Mouse (Mus musculus) kidney, embryonic 16.5 days (tissue): ENCODE data around the gene Arg1. TPM values are rescaled to one million over a fixed set of nuclear protein-coding genes. Genes with fewer than 3 reads are reported as not detected.
A peak's percentile ranks its signal among the peaks of the same experiment; 100 is the strongest.

Source experiments
- ATAC-seq: fragments of 200-750 bp; cut with Nextera tagmentation; 2 replicates; pipeline ENCODE4 v1.8.0; 2017; ENCODE audit warnings: moderate TSS enrichment; ENCODE audit not compliant: low FRiP score, low TSS enrichment
- H3K27ac ChIP-seq: fragments of 300-500 bp; sonication (generic); 2 replicates; pipeline ENCODE4 v1.5.1; 2014; ENCODE audit warnings: low read length
- H3K27me3 ChIP-seq: fragments of 300-500 bp; sonication (generic); 2 replicates; pipeline ENCODE4 v1.6.1; 2014; ENCODE audit warnings: low read length, control low read depth, mixed read lengths; ENCODE audit not compliant: insufficient read depth
- H3K36me3 ChIP-seq: fragments of 300-500 bp; sonication (generic); 2 replicates; pipeline ENCODE4 v1.6.1; 2014; ENCODE audit warnings: low read length, control low read depth, mixed read lengths; ENCODE audit not compliant: insufficient read depth
- H3K4me1 ChIP-seq: fragments of 300-500 bp; sonication (generic); 2 replicates; pipeline ENCODE4 v1.6.1; 2014; ENCODE audit warnings: low read length, control low read depth, mixed read lengths; ENCODE audit not compliant: insufficient read depth
- H3K4me2 ChIP-seq: fragments of 300-500 bp; sonication (generic); replicated peaks from 2 replicates; pipeline ENCODE4 v1.6.1; 2014; ENCODE audit warnings: low read depth, low read length
- H3K4me3 ChIP-seq: fragments of 300-500 bp; sonication (generic); 2 replicates; pipeline ENCODE4 v1.5.1; 2014; ENCODE audit warnings: mild to moderate bottlenecking, low read length
- H3K9ac ChIP-seq: fragments of 300-500 bp; sonication (generic); replicated peaks from 2 replicates; pipeline ENCODE4 v1.6.1; 2014; ENCODE audit warnings: low read length
- H3K9me3 ChIP-seq: fragments of 300-500 bp; sonication (generic); 2 replicates; pipeline ENCODE4 v1.6.1; 2016; ENCODE audit warnings: low read length, control low read depth
- WGBS: fragments of 180-500 bp; shearing (Covaris S2); extraction: QIAGEN DNeasy Blood & Tissue Kit; methylation state at CpG from one replicate; pipeline ENCODE4 v1.1.7; 2014; 5-methylcytosine and 5-hydroxymethylcytosine counted together
- microRNA-seq: library from miRNA; unstranded; fragments of <30 nt; microRNA quantifications from one replicate; pipeline ENCODE4, GENCODE M21; 2016
- polyA plus RNA-seq: library from polyadenylated mRNA; unstranded; fragments of >200 nt; fragmentation: Nextera tagmentation; extraction: Ambion mirVana; gene quantifications from 2 replicates; pipeline ENCODE4 v1.2.1, GENCODE M21; 2015

The Arg1 gene
- polyA plus RNA-seq, 1 experiment from 2014 or later: 3.1 TPM

DNA sequence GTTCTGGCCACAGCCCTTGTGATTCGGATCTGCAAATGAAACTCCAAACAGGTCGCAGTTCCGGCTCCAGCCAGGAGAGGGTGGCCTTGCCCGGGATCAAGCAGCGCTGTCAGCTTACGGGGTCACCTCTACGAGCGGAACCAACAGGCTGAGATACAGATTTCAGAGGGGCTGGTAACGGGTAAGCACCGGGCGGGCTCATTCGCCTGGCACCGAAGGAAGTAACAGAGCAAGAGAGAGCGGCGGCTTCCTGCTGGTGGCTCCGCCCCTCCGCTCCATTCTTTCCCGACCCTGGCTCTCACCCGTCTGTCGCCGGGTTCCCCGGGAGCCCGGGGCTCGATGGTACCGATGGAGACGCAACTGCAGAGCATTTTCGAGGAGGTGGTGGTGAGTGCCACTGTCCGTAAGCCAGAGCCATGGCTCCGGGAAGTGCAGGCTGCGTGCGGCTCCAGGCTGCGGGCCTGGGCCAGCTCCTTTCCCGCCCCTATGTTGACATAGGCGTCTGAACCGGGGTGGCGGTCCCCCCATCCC lies 57.5 kb downstream of the Arg1 start, which contains the start of gene Med23:
Med23 (plus strand) TSS at position 227 of the 531 bp plus-strand sequence.
- Histone ChIP-seq H3K9ac (peak within 1 kb of the TSS; percentile 87), H3K27me3 (no peaks in the 10 kb centered on the region), H3K9me3 (no peaks in the 10 kb centered on the region), H3K4me3 (peak within 1 kb of the TSS; percentile 76), H3K36me3 (peaks cover 25% of the 10 kb centered on the region), H3K4me2 (peak within 1 kb of the TSS; percentile 62), H3K4me1 (no peaks in the 10 kb centered on the region), H3K27ac (no peak within 1 kb of the TSS)
- WGBS: under 1% methylated on average over 36 of the region's 36 CpGs
- ATAC-seq: peak; percentile 100

Small RNA genes lying within 50 kb of the gene (microRNA-seq; reads per million reads assigned to microRNA genes)
- not detected for gene Mir6905

Other genes starting within 250 kb of the Arg1 start
- gene Enpp1, start 215.3 kb downstream of the Arg1 start, polyA plus RNA-seq: 4.6 and 5.0 TPM in 2 replicates
- gene Enpp3, start 84.7 kb downstream of the Arg1 start, polyA plus RNA-seq: 4.4 and 6.7 TPM in 2 replicates
- 24.0 and 26.6 TPM in 2 replicates for gene Med23, start 57.5 kb downstream of the Arg1 start, polyA plus RNA-seq